Mouse (Mus musculus) stomach, embryonic 14.5 days (tissue): ENCODE results near the gene Nbas. TPM values are rescaled to one million over a fixed set of nuclear protein-coding genes. Genes with fewer than 3 reads are reported as not detected.
A peak's percentile ranks its signal among the peaks of the same experiment; 100 is the strongest.

ENCODE experiments used
- ATAC-seq: fragments of 200-750 bp; cut with Nextera tagmentation; 2 replicates; pipeline ENCODE4 v1.8.0; 2017; ENCODE audit warnings: low read depth, moderate TSS enrichment; ENCODE audit not compliant: insufficient number of reproducible peaks, insufficient read depth, low FRiP score
- H3K27ac ChIP-seq: fragments of 300-500 bp; sonication (generic); 2 replicates; pipeline ENCODE4 v1.5.1; 2014; ENCODE audit warnings: mild to moderate bottlenecking, low read length, moderate library complexity, mixed read lengths
- H3K27me3 ChIP-seq: fragments of 300-500 bp; sonication (generic); 2 replicates; pipeline ENCODE4 v1.6.1; 2014; ENCODE audit warnings: low read length, control low read depth, mixed read lengths; ENCODE audit not compliant: control insufficient read depth, insufficient read depth
- H3K36me3 ChIP-seq: fragments of 300-500 bp; sonication (generic); 2 replicates; pipeline ENCODE4 v1.6.1; 2014; ENCODE audit warnings: mild to moderate bottlenecking, control low read depth, low read length, moderate library complexity, mixed read lengths; ENCODE audit not compliant: control insufficient read depth, insufficient read depth
- H3K4me1 ChIP-seq: fragments of 300-500 bp; sonication (generic); 2 replicates; pipeline ENCODE4 v1.6.1; 2014; ENCODE audit warnings: low read length, control low read depth, mixed read lengths; ENCODE audit not compliant: control insufficient read depth, insufficient read depth
- H3K4me2 ChIP-seq: fragments of 300-500 bp; sonication (generic); replicated peaks from 2 replicates; pipeline ENCODE4 v1.6.1; 2014; ENCODE audit warnings: low read depth, low read length, control low read depth
- H3K4me3 ChIP-seq: fragments of 300-500 bp; sonication (generic); 2 replicates; pipeline ENCODE4 v1.5.1; 2014; ENCODE audit warnings: low read depth, low read length, control low read depth
- H3K9ac ChIP-seq: fragments of 300-500 bp; sonication (generic); replicated peaks from 2 replicates; pipeline ENCODE4 v1.6.1; 2014; ENCODE audit warnings: low read depth, mild to moderate bottlenecking, control low read depth, low read length, moderate library complexity, mixed read lengths
- H3K9me3 ChIP-seq: fragments of 300-500 bp; sonication (generic); 2 replicates; pipeline ENCODE4 v1.6.1; 2016; ENCODE audit warnings: low read depth, low read length, control low read depth; ENCODE audit not compliant: control insufficient read depth
- WGBS: fragments of 180-500 bp; shearing (Covaris S2); extraction: QIAGEN DNeasy Blood & Tissue Kit; methylation state at CpG from one replicate; pipeline ENCODE4 v1.1.7; 2014; 5-methylcytosine and 5-hydroxymethylcytosine counted together
- polyA plus RNA-seq: library from polyadenylated mRNA; unstranded; fragments of >200 nt; fragmentation: Nextera tagmentation; extraction: Ambion mirVana; gene quantifications from 2 replicates; pipeline ENCODE4 v1.2.1, GENCODE M21; 2014

The Nbas gene
- polyA plus RNA-seq = 27.7 and 28.8 TPM in 2 replicates

- H3K4me3 ChIP-seq = peak within 1 kb of the TSS; percentile 63
- peaks cover 2% of the 10 kb centered on the region; the same call in 1 of the 2 replicates for H3K4me1 ChIP-seq
- peak within 1 kb of the TSS; percentile 64 for H3K4me2 ChIP-seq
- ATAC-seq = peak; percentile 89; the same call in 1 of the 2 replicates
- WGBS = 3% methylated on average over 38 of the region's 38 CpGs
- no peaks in the 10 kb centered on the region for H3K27me3 ChIP-seq
- H3K27ac ChIP-seq = no peak within 1 kb of the TSS
- peak within 1 kb of the TSS; percentile 64 for H3K9ac ChIP-seq
- H3K36me3 ChIP-seq = no peaks in the 10 kb centered on the region
- no peaks in the 10 kb centered on the region for H3K9me3 ChIP-seq
Observed at GRCm38 (mm10) chr12:13268826-13269449, at the start of gene Nbas. Gene Nbas (plus strand): TSS chr12:13269133.

GRCm38 (mm10) chr12:13242453-13242852, 26.5 kb upstream of the Nbas start:
- Histone ChIP-seq H3K9ac (no peak overlapping the region), H3K4me2 (no peak overlapping the region), H3K9me3 (no peaks in the 10 kb centered on the region), H3K36me3 (peaks cover 42% of the 10 kb centered on the region), H3K27ac (no peak overlapping the region), H3K27me3 (no peaks in the 10 kb centered on the region), H3K4me1 (no peaks in the 10 kb centered on the region), H3K4me3 (no peak overlapping the region)
- no peak for ATAC-seq

DNA sequence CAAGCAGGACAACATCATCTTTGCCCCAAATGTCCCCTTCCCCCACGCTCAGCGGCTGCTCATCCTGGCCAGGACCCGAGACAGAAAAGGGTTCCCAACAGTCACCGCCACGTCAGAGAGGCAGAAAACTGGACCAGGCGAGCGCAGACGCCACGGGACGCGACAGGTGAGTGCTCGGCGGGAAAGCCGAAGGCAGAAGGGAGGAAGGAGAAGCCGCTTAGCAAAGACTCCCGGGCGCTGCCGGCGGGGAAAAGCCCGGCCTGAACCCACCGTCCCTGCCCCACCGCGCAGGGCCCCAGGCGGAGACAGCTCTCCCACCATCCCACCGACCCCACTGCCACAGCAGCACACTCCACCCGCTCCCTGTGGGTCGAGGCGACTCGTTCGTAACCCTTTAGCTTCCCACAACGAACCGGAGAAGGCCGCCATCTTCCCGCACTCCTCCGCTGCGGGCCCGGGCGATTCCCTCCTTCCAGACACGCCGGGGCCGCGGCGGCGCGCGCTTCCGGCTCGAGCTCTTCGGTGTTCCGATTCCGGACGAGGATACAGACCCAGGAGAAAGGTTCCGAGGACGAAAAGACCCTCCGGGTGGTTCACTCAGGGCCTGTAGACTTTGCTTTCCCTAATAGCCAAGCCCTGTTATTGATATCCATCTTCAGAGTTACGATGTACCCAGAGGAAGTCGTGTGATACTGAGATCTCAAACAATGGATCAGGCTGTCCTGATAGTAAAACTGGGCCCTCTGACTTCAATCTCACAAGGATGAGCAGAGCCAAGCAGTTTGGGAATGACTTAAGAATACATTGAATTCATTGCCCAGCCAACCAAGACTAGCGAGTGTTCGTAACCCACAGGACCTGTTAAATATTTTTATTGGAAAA, 20.0 kb upstream of the Nbas start, which contains the start of gene Ddx1:
Gene Ddx1 (minus strand): TSS at position 523 of the 882 bp plus-strand sequence.
- Histone ChIP-seq H3K9me3 (no peaks in the 10 kb centered on the region), H3K4me2 (peak within 1 kb of the TSS; percentile 49), H3K27me3 (no peaks in the 10 kb centered on the region), H3K4me1 (peaks cover 7% of the 10 kb centered on the region; the same call in 1 of the 2 replicates), H3K36me3 (0 out of 2 replicates have a peak, but pooled peaks cover 2% of the 10 kb centered on the region), H3K4me3 (peak within 1 kb of the TSS; percentile 75), H3K9ac (peak within 1 kb of the TSS; percentile 85), H3K27ac (peak within 1 kb of the TSS; percentile 82)
- 4% methylated on average over 58 of the region's 59 CpGs for WGBS
- peak; percentile 84 for ATAC-seq

- WGBS = 83% methylated on average over 3 of the region's 3 CpGs
- Histone ChIP-seq H3K36me3 (0 out of 2 replicates have a peak, but pooled peaks cover 2% of the 10 kb centered on the region), H3K9ac (0 out of 2 replicates have a peak overlapping the region, but pooled peaks have one; percentile 85), H3K4me3 (peak overlapping the region; percentile 75), H3K4me2 (peak overlapping the region; percentile 49), H3K27ac (no peak overlapping the region), H3K4me1 (peaks cover 7% of the 10 kb centered on the region; the same call in 1 of the 2 replicates), H3K27me3 (no peaks in the 10 kb centered on the region), H3K9me3 (no peaks in the 10 kb centered on the region)
- no peak; the same call in 1 of the 2 replicates for ATAC-seq
Observed at GRCm38 (mm10) chr12:13249573-13249919, 19.4 kb upstream of the Nbas start.

GRCm38 (mm10) chr12:13255068-13255467, 13.9 kb upstream of the Nbas start:
- no peaks in the 10 kb centered on the region for H3K9me3 ChIP-seq
- WGBS = 53% methylated on average over 3 of the region's 3 CpGs
- no peak overlapping the region for H3K4me2 ChIP-seq
- H3K4me1 ChIP-seq = no peaks in the 10 kb centered on the region
- no peak for ATAC-seq
- H3K4me3 ChIP-seq = no peak overlapping the region
- no peaks in the 10 kb centered on the region for H3K27me3 ChIP-seq
- no peak overlapping the region for H3K27ac ChIP-seq
- H3K36me3 ChIP-seq = no peaks in the 10 kb centered on the region
- H3K9ac ChIP-seq = no peak overlapping the region

DNA sequence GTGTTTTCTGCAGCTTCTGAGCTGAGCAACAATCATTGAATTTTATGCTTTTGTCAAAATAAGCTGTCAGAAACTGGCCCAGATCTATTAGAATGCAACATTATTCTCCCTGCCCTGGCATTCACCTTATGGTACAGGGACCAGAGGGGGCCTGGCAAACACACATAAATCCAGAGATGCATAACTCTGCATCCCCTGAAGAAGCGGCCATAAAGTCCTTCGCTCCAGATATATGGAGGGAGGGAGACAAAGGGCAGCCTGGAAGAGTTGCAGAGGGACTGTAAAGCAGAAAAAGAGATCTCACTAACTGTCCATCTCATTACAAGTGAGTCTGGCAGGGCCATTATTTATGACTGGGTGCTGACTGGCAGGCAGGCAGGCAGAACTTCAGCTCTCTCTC, 13.2 kb upstream of the Nbas start:
- Histone ChIP-seq H3K27me3 (no peaks in the 10 kb centered on the region), H3K27ac (no peak overlapping the region), H3K9ac (no peak overlapping the region), H3K9me3 (no peaks in the 10 kb centered on the region), H3K4me2 (no peak overlapping the region), H3K36me3 (no peaks in the 10 kb centered on the region), H3K4me3 (no peak overlapping the region), H3K4me1 (no peaks in the 10 kb centered on the region)
- no peak for ATAC-seq
- 63% methylated on average over 2 of the region's 2 CpGs for WGBS

DNA sequence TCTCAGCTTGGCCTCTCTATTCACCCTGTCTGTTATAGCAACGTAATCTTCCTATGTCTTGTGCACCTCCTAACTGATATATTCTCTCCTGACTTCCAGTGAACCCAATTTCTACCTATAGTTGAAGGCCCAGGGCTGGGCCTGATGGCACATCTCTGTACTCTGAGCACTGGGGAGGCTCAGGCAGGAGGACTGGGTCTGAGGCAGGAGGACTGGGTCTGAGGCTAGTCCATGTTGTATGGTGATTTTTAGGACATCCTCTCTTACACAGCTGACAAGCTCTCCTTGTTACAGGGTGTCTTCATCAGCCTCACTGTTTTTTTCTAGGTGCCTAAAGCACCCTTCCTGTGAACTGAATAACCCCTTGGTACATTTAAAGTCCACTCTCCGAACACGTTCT, 521 bp upstream of the Nbas start:
- Histone ChIP-seq H3K27me3 (no peaks in the 10 kb centered on the region), H3K9me3 (no peaks in the 10 kb centered on the region), H3K9ac (no peak overlapping the region), H3K4me3 (peak overlapping the region; percentile 63), H3K4me2 (peak overlapping the region; percentile 35), H3K36me3 (no peaks in the 10 kb centered on the region), H3K4me1 (peaks cover 2% of the 10 kb centered on the region; the same call in 1 of the 2 replicates), H3K27ac (no peak overlapping the region)
- ATAC-seq = no peak
- 41% methylated on average over 3 of the region's 3 CpGs for WGBS

DNA sequence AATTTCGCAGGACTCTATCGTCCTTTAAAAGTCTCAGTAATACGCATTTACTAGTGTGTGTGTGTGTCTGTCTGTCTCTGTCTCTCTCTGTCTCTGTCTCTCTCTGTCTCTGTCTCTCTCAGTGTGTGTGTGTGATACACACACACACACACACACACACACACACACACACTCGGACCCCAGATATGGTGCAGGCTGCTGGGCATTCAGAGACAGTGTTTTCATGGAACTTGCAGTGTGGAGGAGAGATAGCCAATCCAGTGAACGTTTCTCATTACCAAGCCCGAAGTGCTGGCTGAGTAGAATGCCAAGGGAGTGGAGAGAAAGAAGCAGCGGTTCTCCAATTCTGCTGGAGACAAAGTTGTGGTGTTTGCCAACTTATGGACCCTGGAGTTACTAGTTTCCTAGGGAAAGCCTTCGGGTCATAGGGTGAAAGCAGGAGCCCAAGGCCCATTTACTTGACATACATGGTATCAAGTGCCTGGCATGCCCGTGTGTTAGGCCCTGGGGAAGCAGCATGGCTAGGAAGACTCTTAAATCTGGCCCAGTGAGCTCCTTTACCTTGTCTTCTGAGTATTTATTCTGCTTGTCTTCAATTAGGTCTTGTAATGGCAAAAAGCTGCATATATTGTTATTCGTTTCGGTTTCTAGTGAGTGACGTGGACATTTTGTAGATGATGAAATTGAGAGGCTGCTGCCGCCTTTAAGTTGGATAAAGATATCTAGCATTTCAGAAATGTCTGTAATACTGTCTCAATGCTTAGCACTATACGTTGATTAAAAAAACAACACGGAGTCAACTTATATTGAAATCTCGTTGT, 847 bp downstream of the Nbas start:
- ATAC-seq = peak; percentile 50; the same call in 1 of the 2 replicates
- Histone ChIP-seq H3K9ac (peak overlapping the region; percentile 64), H3K27ac (no peak overlapping the region), H3K4me2 (peak overlapping the region; percentile 64), H3K4me3 (peak overlapping the region; percentile 63), H3K4me1 (peaks cover 2% of the 10 kb centered on the region; the same call in 1 of the 2 replicates), H3K9me3 (no peaks in the 10 kb centered on the region), H3K27me3 (no peaks in the 10 kb centered on the region), H3K36me3 (peaks cover 7% of the 10 kb centered on the region; the same call in 1 of the 2 replicates)
- 48% methylated on average over 16 of the region's 16 CpGs for WGBS
